8 mouse cellular contexts compared by ENCODE assay signal in genomic region chr8:115158721-115159111, GRCm38 (mm10).
DNase-seq lines count a peak whose midpoint lies in the region; ATAC-seq and TF ChIP-seq lines count a peak whose summit lies in the region.

No protein-coding gene starts in this region.

- peak overlapping the region; percentile 62; the same call in 1 of the 2 replicates for H3K27ac ChIP-seq in kidney, embryonic 15.5 days
- H3K27ac ChIP-seq in forebrain, postnatal 0 days (ENCODE audit: low read depth, low read length): no peak overlapping the region
- no peak overlapping the region for H3K27ac ChIP-seq in liver, embryonic 11.5 days (ENCODE audit: low read depth, low read length)
- H3K27ac ChIP-seq in stomach, embryonic 16.5 days (ENCODE audit: low read length): peak overlapping the region; percentile 48; the same call in 1 of the 2 replicates

- peak overlapping the region; percentile 75 for H3K4me2 ChIP-seq in kidney, embryonic 15.5 days
- peak overlapping the region; percentile 44 for H3K4me2 ChIP-seq in forebrain, postnatal 0 days (ENCODE audit: low read depth)
- peak overlapping the region; percentile 66 for H3K4me2 ChIP-seq in liver, embryonic 11.5 days
- peak overlapping the region; percentile 72 for H3K4me2 ChIP-seq in stomach, embryonic 16.5 days (ENCODE audit: low read depth, low read length)

- no peaks in the 10 kb centered on the region for H3K9me3 ChIP-seq in kidney, embryonic 15.5 days (replicated peaks)
- H3K9me3 ChIP-seq in forebrain, postnatal 0 days (ENCODE audit: low read length): no peaks in the 10 kb centered on the region
- H3K9me3 ChIP-seq in liver, embryonic 11.5 days (ENCODE audit: control insufficient read depth, low read length): no peaks in the 10 kb centered on the region
- H3K9me3 ChIP-seq in stomach, embryonic 16.5 days (replicated peaks; ENCODE audit: control insufficient read depth, low read length): no peaks in the 10 kb centered on the region; the same call in 1 of the 2 replicates

- no peak for DNase-seq in kidney, postnatal 14 days
- peak; percentile 50 to 52 for DNase-seq in cerebellum, postnatal 25 days
- peak; percentile 34 for DNase-seq in forebrain, postnatal 0 days
- DNase-seq in liver, embryonic 11.5 days (ENCODE audit: low spot score): no peak
- DNase-seq in adipocyte (ENCODE audit: low spot score): no peak

- H3K36me3 ChIP-seq in kidney, embryonic 15.5 days: no peaks in the 10 kb centered on the region
- no peaks in the 10 kb centered on the region for H3K36me3 ChIP-seq in forebrain, postnatal 0 days (ENCODE audit: insufficient read depth)
- H3K36me3 ChIP-seq in liver, embryonic 11.5 days (ENCODE audit: control insufficient read depth, insufficient read depth, low read length): no peaks in the 10 kb centered on the region
- no peaks in the 10 kb centered on the region for H3K36me3 ChIP-seq in stomach, embryonic 16.5 days (ENCODE audit: control insufficient read depth, insufficient read depth, low read length)

- 4% methylated on average over 8 of the region's 8 CpGs for WGBS in kidney, embryonic 15.5 days
- WGBS in forebrain, postnatal 0 days: 2% methylated on average over 8 of the region's 8 CpGs
- WGBS in liver, embryonic 11.5 days: 17% methylated on average over 8 of the region's 8 CpGs
- 10% methylated on average over 8 of the region's 8 CpGs for WGBS in stomach, embryonic 16.5 days

- 0 out of 2 replicates have a peak, but pooled peaks have one; percentile 40 for ATAC-seq in kidney, embryonic 15.5 days (replicated peaks; ENCODE audit: low FRiP score)
- 0 out of 2 replicates have a peak, but pooled peaks have one; percentile 26 for ATAC-seq in forebrain, postnatal 0 days
- ATAC-seq in liver, embryonic 11.5 days (replicated peaks; ENCODE audit: low FRiP score): no peak
- ATAC-seq in stomach, embryonic 16.5 days (ENCODE audit: insufficient read depth, low FRiP score): peak; percentile 51; the same call in 1 of the 2 replicates
- no peak for ATAC-seq in erythroblast, adult 5-6 weeks (replicated peaks; ENCODE audit: low FRiP score, poor library complexity, severe bottlenecking)

- peak overlapping the region; percentile 45 for H3K4me3 ChIP-seq in kidney, embryonic 15.5 days (replicated peaks)
- H3K4me3 ChIP-seq in forebrain, postnatal 0 days (ENCODE audit: low read depth, low read length): no peak overlapping the region
- 0 out of 2 replicates have a peak overlapping the region, but pooled peaks have one; percentile 15 for H3K4me3 ChIP-seq in liver, embryonic 11.5 days (ENCODE audit: low read depth, low read length)
- peak overlapping the region; percentile 45 for H3K4me3 ChIP-seq in stomach, embryonic 16.5 days (replicated peaks; ENCODE audit: low read length)

- peaks cover 14% of the 10 kb centered on the region for H3K27me3 ChIP-seq in kidney, embryonic 15.5 days
- peaks cover 34% of the 10 kb centered on the region for H3K27me3 ChIP-seq in forebrain, postnatal 0 days (ENCODE audit: insufficient read depth, low read length)
- peaks cover 15% of the 10 kb centered on the region for H3K27me3 ChIP-seq in liver, embryonic 11.5 days (replicated peaks; ENCODE audit: control insufficient read depth, insufficient read depth, low read length)
- H3K27me3 ChIP-seq in stomach, embryonic 16.5 days (ENCODE audit: control insufficient read depth, insufficient read depth, low read length): peaks cover 5% of the 10 kb centered on the region; the same call in 1 of the 2 replicates

- H3K4me1 ChIP-seq in kidney, embryonic 15.5 days: peaks cover 34% of the 10 kb centered on the region
- 0 out of 2 replicates have a peak, but pooled peaks cover 6% of the 10 kb centered on the region for H3K4me1 ChIP-seq in forebrain, postnatal 0 days (ENCODE audit: insufficient read depth)
- H3K4me1 ChIP-seq in liver, embryonic 11.5 days (replicated peaks; ENCODE audit: control insufficient read depth, insufficient read depth, low read length): peaks cover 8% of the 10 kb centered on the region; the same call in 1 of the 2 replicates
- peaks cover 25% of the 10 kb centered on the region for H3K4me1 ChIP-seq in stomach, embryonic 16.5 days (ENCODE audit: control insufficient read depth, insufficient read depth, low read length)

- no peak overlapping the region for H3K9ac ChIP-seq in kidney, embryonic 15.5 days
- no peak overlapping the region for H3K9ac ChIP-seq in forebrain, postnatal 0 days
- H3K9ac ChIP-seq in liver, embryonic 11.5 days (ENCODE audit: low read depth, low read length): no peak overlapping the region
- peak overlapping the region; percentile 24 for H3K9ac ChIP-seq in stomach, embryonic 16.5 days (ENCODE audit: low read length)

- no peak for TF ChIP-seq CTCF in forebrain, postnatal 0 days (IDR thresholded peaks at IDR 0.05; ENCODE audit: low read depth)

Comparison
In these comparisons a context has a peak if more than half of its experiments do, and no peak if none do; other contexts are left out.
1. ATAC-seq: peak in kidney, embryonic 15.5 days (single experiment), forebrain, postnatal 0 days (single experiment) and stomach, embryonic 16.5 days (single experiment); none in liver, embryonic 11.5 days (single experiment) and erythroblast, adult 5-6 weeks (single experiment).
2. H3K27ac ChIP-seq: peak in kidney, embryonic 15.5 days (single experiment) and stomach, embryonic 16.5 days (single experiment); none in forebrain, postnatal 0 days (single experiment) and liver, embryonic 11.5 days (single experiment).
3. DNase-seq: peak in cerebellum, postnatal 25 days (2 of 2) and forebrain, postnatal 0 days (single experiment); none in kidney, postnatal 14 days (single experiment), liver, embryonic 11.5 days (single experiment) and adipocyte (single experiment).
4. Peak in every context shown above with its lines, with median percentiles within 50 percentile points of each other: H3K4me2 ChIP-seq.